Mouse (Mus musculus): ENCODE data around the gene Gmds.

- no peak for TF ChIP-seq CTCF (IDR thresholded peaks at IDR 0.05; ENCODE audit: control insufficient read depth, insufficient read depth, insufficient replicate concordance, low read depth, low read length)
- no peak for TF ChIP-seq POLR2A (IDR thresholded peaks at IDR 0.05; ENCODE audit: control insufficient read depth, low read depth, low read length)
These were observed 126.4 kb downstream of the Gmds start for GRCm38 (mm10) chr13:32212125-32212524.

Measured in testis, adult 2 months (tissue).